Mouse (Mus musculus): Measurements from ENCODE around the gene Hoxd13. TPM values are rescaled to one million over a fixed set of nuclear protein-coding genes. Genes with fewer than 3 reads are reported as not detected.

Hoxd13 gene
- polyA plus RNA-seq, 1 experiment, result not detected

DNA sequence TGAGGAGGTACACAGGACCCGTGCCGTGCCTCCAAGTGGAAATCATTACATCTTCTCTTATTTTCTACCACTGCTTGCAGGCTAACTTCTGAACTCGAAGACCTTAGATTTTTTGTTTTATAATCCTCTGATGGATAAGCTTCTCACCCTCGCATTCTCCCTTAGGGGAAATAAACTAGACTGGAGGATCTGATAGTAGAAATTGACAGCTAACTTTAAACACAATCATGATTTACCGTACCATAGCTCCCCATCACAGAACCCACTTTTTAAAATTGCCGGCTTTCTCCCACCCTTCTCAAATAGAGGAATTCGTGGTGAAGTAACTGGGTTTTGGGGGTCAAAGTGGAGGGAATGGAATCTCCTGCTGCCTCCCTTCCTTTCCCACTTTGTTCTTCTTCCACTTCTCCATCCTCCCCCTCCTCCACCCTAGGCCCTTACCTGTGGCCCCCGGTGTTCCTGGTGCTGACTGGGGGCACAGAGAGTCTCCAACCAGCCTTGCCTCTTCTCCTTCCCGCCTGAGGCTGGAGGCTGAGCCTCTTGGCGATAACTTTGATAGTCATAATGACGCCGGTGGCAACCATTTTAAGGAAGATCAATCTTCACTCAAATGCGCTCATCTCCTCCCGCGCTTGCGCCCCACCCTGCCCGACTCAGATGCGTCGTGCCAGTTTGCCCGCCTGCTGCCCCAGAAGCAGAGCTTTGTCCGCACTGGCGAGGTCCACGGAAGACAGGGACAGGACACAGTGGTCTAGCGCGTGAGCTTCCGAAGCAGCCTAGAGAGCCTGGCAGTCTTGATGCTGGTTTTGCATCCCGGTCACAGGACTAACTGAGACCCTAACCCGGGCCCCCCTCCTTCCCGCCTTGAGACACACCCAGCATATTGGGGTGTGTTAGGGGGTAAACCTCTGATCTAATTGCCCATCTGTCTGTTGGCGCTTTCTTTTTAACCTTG lies 7.4 kb upstream of the Hoxd13 start:
- 4% methylated on average over 30 of the region's 30 CpGs for WGBS
- no peak for DNase-seq (ENCODE audit: low read depth, low spot score)

DNA sequence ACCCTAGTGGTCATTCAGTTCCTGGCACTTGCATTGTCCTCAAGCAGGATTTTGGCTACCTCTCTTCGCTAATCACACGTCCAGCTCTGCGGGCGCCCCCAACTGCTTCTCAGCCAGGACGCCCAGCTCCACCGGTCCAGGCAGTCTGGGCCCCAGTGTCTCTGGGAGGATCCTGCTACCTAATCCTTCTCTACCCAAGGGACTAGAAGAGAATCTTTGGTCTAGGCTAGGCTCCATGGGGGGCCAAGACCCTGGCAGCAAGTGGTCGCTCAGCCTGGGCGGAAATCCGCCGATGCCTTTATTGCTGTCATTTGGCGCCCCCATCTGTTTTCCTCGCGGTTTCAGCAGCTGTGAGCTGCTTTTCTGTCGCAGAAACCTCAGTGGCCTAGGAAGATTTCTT lies 6.4 kb upstream of the Hoxd13 start:
- WGBS, result 5% methylated on average over 14 of the region's 14 CpGs
- DNase-seq (ENCODE audit: low read depth, low spot score), result no peak

DNA sequence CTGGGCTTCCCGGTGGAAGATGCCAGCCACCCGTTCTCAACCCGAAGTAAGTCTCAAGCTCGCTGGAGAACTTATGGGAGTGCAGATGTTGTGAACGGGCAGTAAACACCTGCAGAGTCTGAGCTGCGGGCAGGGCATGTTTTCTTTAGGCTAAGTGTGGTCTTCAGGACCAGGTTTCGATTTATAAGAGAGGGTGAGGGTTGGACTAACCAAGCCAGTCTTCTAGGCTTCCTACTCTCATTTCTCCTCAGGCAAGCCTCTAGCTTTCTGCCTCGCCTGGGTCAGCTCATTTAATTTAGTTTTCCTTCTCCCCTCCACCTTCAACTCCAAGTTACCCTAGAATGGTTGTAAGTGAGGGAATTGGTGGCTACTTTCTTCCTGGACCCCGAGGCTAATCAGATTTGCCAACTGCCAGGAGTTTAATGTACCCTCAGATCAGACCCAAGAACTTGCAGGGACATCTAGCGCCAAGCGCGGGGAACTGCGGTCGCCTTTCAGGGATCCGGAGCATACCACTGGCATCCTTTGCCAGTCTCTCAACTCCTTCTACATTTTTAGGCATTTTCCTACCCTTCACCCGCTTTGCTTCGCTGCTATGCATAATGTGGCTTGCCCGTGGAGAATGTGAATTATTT lies 4.7 kb upstream of the Hoxd13 start:
- no peak for DNase-seq (ENCODE audit: low read depth, low spot score)
- WGBS, result 7% methylated on average over 18 of the region's 18 CpGs

DNA sequence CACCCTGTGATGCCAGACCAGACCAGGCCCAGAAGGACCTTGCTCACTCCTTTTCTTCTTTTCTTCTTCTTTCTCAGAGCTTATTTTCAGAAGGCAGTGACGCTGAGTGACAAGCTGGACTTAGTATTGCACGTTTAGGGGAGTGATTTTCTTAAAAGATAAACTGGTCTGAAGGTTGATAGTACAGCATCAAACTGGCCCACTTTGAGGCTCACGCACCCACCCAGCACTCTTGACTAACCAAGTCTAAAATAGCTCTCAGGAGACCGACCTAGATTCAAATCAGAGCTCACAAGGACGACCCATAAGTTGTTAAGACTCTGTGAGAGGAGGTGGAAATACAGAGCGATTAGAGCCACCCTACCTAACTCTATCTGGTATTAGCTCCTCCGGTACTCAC lies 1.7 kb upstream of the Hoxd13 start:
- no peak for DNase-seq (ENCODE audit: low read depth, low spot score)
- 26% methylated on average over 7 of the region's 7 CpGs for WGBS

DNA sequence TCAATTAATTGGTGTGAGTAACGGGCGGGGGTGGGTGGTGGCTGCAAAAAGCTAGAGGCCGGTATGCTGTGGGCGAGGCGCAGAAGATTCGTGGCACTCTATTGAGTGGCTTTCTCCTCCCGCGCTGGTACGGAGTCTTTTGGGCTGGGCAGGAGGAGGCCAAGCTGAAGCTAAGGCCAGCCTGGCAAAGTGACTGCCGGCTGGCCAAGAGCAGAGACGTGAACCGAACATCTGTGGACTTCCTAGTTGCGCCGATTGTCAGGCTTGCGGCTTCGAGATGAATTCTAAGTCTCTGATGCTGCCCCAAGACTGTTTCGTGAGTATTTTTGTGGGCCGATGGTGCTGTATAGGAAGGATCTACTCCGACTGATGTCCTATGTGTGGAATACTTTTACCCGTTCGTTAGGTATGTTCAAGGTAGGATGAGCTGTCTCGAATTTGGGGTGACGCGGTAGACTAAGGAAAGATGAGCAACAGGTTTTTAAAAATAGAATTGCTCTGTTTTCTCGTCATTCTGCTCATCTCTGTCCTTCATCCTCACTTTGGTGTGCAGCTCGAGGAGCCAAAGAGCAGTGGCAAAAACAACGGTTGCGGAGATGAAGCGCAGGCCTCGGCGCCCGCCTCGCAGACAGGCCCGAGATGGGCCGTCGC lies 794 bp upstream of the Hoxd13 start:
- DNase-seq (ENCODE audit: low read depth, low spot score), result no peak
- 8% methylated on average over 36 of the region's 36 CpGs for WGBS

DNA sequence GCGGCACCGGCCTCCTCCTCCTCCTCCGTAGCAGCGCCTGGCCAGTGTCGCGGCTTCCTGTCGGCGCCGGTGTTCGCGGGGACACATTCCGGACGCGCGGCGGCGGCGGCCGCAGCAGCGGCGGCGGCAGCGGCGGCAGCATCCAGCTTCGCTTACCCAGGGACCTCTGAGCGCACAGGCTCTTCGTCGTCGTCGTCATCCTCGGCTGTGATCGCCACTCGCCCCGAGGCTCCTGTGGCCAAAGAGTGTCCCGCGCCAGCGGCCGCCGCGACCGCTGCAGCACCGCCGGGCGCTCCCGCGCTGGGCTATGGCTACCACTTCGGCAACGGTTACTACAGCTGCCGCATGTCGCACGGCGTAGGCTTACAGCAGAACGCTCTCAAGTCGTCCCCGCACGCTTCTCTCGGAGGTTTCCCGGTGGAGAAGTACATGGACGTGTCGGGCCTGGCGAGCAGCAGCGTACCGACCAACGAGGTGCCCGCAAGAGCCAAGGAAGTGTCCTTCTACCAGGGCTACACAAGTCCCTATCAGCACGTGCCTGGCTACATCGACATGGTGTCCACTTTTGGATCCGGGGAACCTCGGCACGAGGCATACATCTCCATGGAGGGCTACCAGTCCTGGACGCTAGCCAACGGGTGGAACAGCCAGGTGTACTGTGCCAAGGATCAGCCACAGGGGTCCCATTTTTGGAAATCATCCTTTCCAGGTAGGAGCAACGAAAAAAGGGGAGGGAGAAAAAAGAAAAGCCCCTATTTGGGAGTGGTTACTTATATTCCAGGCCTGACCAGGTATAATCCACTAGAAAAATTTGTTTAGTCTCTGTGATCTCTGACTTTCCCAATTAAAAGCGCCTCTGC lies 490 bp downstream of the Hoxd13 start:
- DNase-seq (ENCODE audit: low read depth, low spot score), result no peak
- WGBS, result 2% methylated on average over 65 of the region's 74 CpGs

DNA sequence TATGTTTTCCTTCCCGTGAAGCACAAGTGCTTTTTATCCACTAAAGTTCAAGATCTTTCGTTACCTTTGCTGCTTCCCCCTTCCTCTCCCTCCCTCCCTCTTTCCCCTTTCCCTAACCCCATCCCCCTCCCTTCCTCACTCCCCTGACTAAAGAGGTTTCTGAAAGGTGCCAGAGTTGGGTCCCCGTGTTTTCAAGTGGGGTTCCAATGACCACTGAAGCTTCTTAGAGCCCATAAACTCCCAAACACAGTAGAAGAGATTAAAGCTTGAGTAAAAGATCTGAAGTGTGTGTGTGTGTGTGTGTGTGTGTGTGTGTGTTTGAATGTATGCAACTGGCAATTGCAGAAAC lies 1.1 kb downstream of the Hoxd13 start:
- DNase-seq (ENCODE audit: low read depth, low spot score), result no peak
- WGBS, result 3% methylated on average over 3 of the region's 3 CpGs

DNA sequence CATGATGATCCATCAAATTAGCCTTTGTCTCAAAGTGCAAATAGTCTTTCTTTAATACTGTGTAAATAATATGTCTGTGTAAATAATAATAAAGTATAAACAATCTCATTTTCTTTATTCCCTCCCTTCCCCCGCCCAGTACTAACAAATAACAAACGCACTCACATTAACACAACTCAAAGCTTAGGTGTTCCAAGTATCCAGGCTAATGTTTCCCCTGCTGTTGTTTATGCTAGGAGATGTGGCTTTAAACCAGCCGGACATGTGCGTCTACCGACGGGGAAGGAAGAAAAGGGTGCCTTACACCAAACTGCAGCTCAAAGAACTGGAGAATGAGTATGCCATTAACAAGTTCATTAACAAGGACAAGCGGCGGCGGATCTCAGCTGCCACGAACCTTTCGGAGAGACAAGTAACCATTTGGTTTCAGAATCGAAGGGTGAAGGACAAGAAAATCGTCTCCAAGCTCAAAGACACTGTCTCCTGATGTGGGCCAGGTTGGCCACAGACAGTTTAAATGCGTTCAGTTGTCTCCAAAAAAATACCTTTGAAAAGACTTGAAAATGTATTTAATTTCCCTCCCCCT lies 1.6 kb downstream of the Hoxd13 start:
- no peak for DNase-seq (ENCODE audit: low read depth, low spot score)
- 12% methylated on average over 14 of the region's 14 CpGs for WGBS

DNA sequence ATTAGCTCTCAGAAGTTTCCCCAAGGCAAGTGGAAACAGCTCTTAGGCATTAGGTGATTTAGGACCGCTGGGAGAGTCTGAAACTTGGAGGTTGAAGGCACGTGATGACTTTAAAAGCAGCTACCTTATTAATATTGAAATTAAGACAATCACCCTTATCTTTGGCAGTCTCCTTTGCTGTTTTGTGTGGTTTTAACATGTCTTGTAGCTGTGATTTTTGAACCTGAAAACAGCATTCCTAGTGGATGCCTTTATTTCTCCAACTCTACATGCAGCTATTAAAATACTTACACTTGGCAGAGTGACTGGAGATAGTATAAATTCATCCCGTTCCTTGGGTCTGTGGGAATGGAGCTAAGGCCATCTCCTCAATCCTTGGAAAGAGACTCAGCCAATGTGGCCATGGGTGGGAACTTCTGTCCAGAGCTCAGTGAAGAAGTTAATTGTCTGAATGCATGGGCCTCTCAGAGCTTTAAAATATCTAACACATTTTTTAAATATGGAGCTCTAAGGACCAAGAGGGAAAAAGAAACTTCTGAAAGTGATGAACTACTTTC lies 2.6 kb downstream of the Hoxd13 start:
- WGBS, result 46% methylated on average over 3 of the region's 3 CpGs
- DNase-seq (ENCODE audit: low read depth, low spot score), result no peak

DNA sequence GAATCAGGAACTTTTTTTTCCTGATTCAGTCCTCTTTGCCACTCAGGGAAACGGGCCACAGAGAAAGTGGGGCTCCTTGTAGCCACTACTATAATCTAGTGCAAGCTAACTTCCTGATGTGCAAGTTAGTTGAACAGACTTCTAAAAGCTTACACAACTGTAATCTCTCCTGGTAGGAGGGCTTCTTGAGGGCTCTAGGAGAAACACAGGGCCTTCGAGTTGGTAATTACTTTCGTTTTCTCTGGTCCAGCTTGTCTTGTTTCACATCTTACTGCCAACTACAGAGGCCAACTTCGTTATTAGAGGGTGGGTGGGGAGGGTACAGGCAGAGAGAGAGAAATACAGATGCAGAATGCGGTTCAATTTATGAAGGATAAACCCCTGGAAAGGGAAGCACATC lies 3.7 kb downstream of the Hoxd13 start:
- no peak for DNase-seq (ENCODE audit: low read depth, low spot score)
- 48% methylated on average over 5 of the region's 5 CpGs for WGBS

DNA sequence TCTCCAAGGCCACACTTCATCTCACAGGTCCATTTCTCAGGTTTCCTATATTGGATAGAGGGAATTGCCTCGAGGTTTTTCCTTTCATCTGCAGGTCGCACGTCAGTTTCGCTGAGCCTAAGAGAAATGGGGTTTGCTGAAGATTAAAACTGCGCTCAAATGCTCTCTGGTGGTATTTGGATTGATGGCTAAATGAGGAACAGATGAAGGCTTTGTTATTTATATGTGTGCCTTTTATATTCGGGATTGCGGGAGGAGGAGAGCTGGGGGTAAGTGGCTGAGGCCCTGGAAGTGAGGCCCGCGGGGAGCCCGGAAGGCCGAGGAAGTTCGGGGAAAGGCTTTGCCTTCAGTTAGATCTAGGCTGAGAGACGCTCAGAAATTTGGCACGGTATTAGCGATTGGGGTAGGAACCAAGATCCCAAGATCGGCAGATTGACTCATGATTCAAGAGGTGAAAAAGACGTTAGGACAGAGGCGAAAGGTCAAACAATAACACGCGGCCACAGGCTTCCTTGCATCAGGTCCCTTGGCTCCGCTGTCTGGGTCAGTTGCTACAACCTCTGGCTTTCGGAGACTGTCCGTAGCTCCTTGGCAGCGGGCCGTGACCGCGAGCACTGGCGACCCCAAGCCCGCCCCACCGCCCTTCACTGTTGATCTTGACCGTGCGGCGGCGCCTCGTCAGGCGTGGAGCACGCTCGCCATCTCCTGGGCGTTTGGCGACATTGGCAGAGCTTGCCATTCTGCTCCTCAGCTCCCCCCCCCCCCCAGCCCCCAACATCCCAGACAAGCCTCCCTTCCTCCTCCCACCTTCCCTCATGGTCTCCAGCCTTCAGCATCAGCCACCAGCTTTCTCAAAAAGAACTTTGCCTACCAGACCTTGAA lies 4.6 kb downstream of the Hoxd13 start:
- WGBS, result 18% methylated on average over 40 of the region's 40 CpGs
- no peak for DNase-seq (ENCODE audit: low read depth, low spot score)

DNA sequence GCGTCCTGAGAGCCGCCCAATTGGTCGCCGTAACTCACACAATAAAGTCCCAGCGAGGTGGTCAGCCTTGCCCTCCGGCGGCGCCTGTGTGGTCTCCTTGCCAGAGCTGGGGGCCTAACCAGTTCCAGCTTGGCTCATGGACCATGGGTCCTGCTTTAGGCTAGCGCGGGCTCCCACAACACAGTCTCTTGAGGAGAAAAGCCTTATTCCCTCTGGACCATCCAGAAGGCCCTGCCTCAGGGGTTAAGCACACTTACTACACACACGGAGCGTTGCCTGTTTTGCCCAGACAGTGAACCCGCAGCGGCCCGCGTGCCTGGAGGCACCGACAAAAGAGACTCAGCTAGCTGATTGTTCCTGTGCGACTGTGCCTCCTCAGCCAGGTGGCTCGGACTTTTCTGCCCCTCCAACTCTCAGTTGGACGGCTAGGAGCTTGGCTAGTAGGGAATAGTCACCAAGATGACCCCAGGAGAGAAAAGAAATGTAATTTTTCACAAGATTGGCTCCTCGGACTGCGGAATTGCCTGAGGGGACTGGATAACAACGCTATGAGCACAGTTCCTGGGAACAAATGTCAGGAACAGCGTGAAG lies 5.8 kb downstream of the Hoxd13 start:
- DNase-seq (ENCODE audit: low read depth, low spot score), result no peak
- 29% methylated on average over 24 of the region's 24 CpGs for WGBS

DNA sequence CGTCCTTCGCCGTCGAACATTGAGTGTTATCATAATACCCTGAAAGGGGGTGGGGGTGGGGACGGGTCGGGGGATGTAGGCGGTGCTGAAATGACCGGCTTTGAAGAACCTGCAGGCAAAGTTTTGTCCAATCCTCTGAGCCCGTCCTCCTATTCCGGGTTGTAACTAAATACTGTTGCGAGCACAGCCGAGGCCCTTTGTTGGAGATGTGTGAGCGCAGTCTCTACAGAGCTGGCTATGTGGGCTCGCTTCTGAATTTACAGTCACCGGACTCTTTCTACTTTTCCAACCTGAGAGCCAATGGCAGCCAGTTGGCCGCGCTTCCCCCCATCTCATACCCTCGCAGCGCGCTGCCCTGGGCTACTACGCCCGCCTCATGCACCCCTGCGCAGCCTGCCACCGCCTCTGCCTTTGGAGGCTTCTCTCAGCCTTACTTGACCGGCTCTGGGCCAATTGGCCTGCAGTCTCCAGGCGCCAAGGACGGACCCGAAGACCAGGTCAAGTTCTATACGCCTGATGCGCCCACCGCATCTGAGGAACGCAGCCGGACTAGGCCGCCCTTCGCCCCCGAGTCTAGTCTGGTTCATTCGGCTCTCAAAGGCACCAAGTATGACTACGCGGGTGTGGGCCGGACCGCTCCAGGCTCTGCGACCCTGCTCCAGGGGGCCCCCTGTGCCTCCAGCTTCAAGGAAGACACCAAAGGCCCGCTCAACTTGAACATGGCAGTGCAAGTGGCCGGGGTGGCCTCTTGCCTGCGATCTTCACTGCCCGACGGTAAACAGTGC lies 7.0 kb downstream of the Hoxd13 start, which contains the start of gene Hoxd12:
Gene Hoxd12, plus strand, starts transcription at position 133 of the 785 bp plus-strand sequence.
- 19% methylated on average over 47 of the region's 47 CpGs for WGBS
- DNase-seq (ENCODE audit: low read depth, low spot score), result no peak

DNA sequence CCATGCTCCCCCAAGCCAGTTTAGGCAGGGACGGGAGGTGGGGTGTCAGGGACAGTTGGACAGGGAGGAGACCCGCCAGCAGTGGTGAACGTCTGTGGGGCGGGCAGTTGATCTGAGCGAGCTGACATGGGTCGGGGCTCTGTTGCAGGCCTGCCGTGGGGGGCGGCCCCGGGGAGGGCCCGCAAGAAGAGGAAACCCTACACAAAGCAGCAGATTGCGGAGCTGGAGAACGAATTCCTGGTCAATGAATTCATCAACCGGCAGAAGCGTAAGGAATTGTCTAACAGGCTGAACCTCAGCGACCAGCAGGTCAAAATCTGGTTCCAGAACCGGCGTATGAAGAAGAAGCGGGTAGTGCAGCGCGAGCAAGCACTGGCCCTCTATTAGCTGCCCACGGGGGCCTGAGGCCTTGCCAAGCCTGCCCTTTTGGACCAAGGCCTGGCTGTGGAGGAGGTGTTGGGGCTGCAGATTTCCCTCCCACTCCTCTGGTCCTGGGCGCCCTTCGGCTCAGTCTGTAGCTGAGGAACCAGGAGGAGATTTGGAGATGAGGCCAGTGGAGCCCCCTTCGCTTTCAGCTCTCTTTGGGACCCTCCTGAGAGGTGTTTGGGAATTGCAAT lies 7.7 kb downstream of the Hoxd13 start:
- no peak for DNase-seq (ENCODE audit: low read depth, low spot score)
- 41% methylated on average over 24 of the region's 24 CpGs for WGBS

DNA sequence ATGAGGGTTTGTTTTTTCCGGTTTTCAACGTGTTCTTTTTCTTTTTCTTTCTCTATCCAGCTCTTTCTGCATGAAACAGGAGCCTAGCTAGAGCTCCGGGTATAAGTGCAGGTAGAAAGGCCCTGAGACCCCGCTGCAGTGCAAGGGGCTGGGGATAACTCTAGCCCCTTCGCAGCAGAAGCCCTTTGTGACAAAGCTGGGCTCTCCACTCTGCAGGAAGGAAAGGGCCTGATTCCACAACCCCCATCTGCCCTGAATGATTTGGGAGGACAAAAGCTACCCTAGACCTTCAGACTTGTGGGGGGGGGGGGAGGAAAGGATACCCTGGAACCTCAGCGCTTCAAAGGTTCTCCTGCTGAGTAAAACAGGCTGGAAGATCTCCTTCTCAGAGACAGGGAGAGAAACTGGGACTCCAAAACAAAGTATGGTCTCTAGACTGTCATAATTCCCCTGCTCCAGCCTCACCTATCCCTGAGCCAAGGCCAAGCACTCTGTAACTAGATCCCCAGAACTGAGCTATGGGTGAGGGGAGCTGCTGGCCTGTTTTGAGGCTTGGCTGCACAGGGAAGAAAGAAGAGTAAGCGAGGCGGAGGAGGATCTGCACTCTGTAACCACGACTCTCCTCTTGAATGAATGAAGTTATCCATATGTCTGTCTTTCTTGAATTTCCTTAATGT lies 8.4 kb downstream of the Hoxd13 start:
- 46% methylated on average over 9 of the region's 9 CpGs for WGBS

DNA sequence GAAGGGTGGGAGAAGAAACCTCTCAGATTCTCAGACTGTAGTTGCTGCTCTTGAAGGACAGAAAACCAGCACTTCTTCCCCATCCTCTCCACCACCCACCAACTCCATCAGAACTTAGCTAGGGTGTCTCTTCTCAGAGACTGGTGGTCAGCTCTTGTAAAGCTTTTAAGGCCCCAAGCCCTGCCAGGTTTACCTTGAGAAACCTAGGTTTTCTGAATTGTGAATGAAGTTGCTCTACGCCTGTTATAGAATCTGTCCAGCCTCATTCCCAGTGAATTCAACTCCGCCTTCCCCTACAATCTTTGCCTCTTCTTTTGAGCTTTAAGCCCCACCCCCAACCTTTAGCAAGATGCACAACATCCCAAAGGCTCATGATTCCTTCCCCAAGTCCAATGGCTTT lies 9.0 kb downstream of the Hoxd13 start:
- 64% methylated on average over 2 of the region's 2 CpGs for WGBS
- no peak for DNase-seq (ENCODE audit: low read depth, low spot score)

More for the DNA sequence above, 8.4 kb downstream of the Hoxd13 start:
- DNase-seq (ENCODE audit: low read depth, low spot score), result no peak

Measured in large intestine, adult 2 months (tissue).